Mouse (Mus musculus): ENCODE measurements at regions not wholly inside any gene's neighbourhood (a gene's known extent, or its start where the extent isn't known, plus 50 kb on each side); places are given as distances from the start of the nearest gene placed in this dataset.

DNA sequence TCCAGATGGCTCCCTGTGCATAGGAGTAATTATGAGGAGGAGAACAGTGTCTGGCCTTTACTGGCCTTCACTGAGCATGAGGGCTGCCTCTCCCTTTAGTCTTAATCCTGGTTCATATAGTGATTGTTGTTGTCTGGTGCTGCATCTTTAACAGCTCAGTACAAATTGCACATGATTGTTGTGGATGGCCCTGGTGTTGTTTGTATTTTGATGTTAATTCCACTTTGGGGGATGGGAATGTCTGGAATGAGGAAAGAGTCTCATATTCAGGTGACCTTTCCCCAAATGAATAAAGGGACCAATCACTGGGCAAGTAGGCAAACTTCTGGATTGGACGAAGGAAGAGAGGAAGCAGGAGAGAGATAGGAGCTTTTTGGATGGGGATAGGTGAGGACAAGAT, 246.0 kb upstream of the Pdcd1 start:
- Histone ChIP-seq H3K27me3 (ENCODE audit: insufficient read depth, low read length) (no peaks in the 10 kb centered on the region), H3K4me3 (ENCODE audit: low read depth, low read length) (no peak overlapping the region), H3K36me3 (replicated peaks) (no peaks in the 10 kb centered on the region), H3K9me3 (replicated peaks) (peaks cover 5% of the 10 kb centered on the region; the same call in 1 of the 2 replicates), H3K4me1 (ENCODE audit: insufficient read depth, low read depth, low read length) (no peaks in the 10 kb centered on the region)
- ATAC-seq (ENCODE audit: extremely low read depth, insufficient number of reproducible peaks, low FRiP score, poor library complexity, severe bottlenecking) = no peak
- DNase-seq (ENCODE audit: low spot score) = no peak
- no peak for TF ChIP-seq POLR2AphosphoS5 (IDR thresholded peaks at IDR 0.05; ENCODE audit: insufficient replicate concordance, low read depth, low read length)
- no peak for TF ChIP-seq GATA1 (IDR thresholded peaks at IDR 0.05; ENCODE audit: borderline replicate concordance, low read length)
- no peak for TF ChIP-seq GATA2 (IDR thresholded peaks at IDR 0.05; ENCODE audit: borderline replicate concordance, low read depth, low read length)

DNA sequence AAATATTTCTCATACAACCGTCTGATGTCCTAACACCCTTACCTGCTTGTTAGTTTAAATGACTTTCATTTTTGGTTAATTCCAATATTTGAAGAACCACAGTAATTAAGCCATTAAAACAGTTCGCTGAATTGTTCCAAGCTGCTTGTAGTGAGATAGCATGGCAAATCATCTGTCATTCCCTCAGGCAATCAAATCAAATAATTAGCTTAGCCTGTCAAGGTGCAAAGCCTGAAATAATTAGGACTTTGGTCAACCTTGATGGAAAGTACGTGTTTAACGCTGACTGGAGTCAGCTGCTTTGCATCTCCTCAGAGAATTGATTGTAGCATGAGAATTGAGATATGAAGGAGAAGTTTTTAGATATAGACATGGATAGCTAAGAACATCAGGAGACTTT, 220.2 kb upstream of the Pdcd1 start:
- Histone ChIP-seq H3K9me3 (replicated peaks) (peaks cover 21% of the 10 kb centered on the region), H3K36me3 (replicated peaks) (no peaks in the 10 kb centered on the region), H3K4me3 (ENCODE audit: low read depth, low read length) (no peak overlapping the region), H3K4me1 (ENCODE audit: insufficient read depth, low read depth, low read length) (no peaks in the 10 kb centered on the region), H3K27me3 (ENCODE audit: insufficient read depth, low read length) (no peaks in the 10 kb centered on the region)
- no peak for DNase-seq (ENCODE audit: low spot score)
- no peak for ATAC-seq (ENCODE audit: extremely low read depth, insufficient number of reproducible peaks, low FRiP score, poor library complexity, severe bottlenecking)
- TF ChIP-seq GATA1 (IDR thresholded peaks at IDR 0.05; ENCODE audit: borderline replicate concordance, low read length) = no peak
- TF ChIP-seq TAL1 (conservative IDR thresholded peaks at IDR 0.05; ENCODE audit: low read depth, low read length) = no peak
- no peak for TF ChIP-seq GATA2 (IDR thresholded peaks at IDR 0.05; ENCODE audit: borderline replicate concordance, low read depth, low read length)
- TF ChIP-seq POLR2AphosphoS5 (IDR thresholded peaks at IDR 0.05; ENCODE audit: insufficient replicate concordance, low read depth, low read length) = no peak
- no peak for TF ChIP-seq CTCF (IDR thresholded peaks at IDR 0.05; ENCODE audit: low read depth, low read length)

DNA sequence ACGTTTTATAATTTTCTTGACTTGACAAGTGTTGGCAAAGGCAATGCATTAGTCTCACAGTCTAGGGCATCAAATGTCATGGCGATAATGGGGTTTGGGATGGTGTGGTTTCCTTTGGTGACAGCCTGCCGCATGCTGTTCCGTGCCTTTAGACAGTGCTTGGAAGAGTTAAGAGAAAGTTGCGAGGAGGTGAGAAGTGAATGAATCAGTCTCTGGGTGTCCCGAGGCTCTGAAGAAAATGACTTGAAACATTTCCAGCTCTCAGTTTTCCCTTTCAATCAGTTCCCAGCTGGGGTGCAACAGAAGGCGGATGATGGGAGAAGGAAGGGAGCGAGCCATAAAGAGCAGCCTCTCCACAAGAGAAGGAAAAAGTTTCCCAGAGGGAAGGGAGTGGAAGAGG, 211.0 kb upstream of the Pdcd1 start:
- no peaks in the 10 kb centered on the region for H3K36me3 ChIP-seq (replicated peaks)
- no peak for ATAC-seq (ENCODE audit: extremely low read depth, insufficient number of reproducible peaks, low FRiP score, poor library complexity, severe bottlenecking)
- H3K4me3 ChIP-seq (ENCODE audit: low read depth, low read length) = no peak overlapping the region
- DNase-seq (ENCODE audit: low spot score) = no peak
- no peaks in the 10 kb centered on the region for H3K27me3 ChIP-seq (ENCODE audit: insufficient read depth, low read length)
- no peak for TF ChIP-seq GATA1 (IDR thresholded peaks at IDR 0.05; ENCODE audit: borderline replicate concordance, low read length)
- TF ChIP-seq GATA2 (IDR thresholded peaks at IDR 0.05; ENCODE audit: borderline replicate concordance, low read depth, low read length) = no peak
- H3K4me1 ChIP-seq (ENCODE audit: insufficient read depth, low read depth, low read length) = no peaks in the 10 kb centered on the region
- H3K9me3 ChIP-seq (replicated peaks) = peaks cover 35% of the 10 kb centered on the region

DNA sequence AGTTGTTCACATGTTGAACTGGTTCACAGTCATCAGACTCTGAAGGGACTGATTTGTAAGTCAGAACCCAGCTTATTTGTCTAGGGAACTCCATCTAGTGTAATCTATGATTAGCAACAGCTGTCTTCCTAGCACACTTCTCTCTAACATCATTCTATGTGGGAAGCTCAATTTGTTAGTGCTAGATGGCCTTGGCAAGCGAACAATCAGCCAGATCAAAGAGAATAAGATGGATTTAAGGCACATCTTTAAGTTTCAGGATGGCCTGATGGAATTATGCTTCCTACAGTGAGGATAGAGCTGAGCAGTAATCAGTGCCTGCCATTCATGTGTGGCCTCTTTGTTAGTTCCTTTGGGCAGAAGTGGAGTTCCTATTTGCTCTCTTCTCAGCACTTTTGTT, 183.1 kb upstream of the Pdcd1 start:
- no peak for DNase-seq (ENCODE audit: low spot score)
- no peak for ATAC-seq (ENCODE audit: extremely low read depth, insufficient number of reproducible peaks, low FRiP score, poor library complexity, severe bottlenecking)
- no peaks in the 10 kb centered on the region for H3K27me3 ChIP-seq (ENCODE audit: insufficient read depth, low read length)
- H3K4me3 ChIP-seq (ENCODE audit: low read depth, low read length) = no peak overlapping the region
- no peaks in the 10 kb centered on the region for H3K9me3 ChIP-seq (replicated peaks)
- no peaks in the 10 kb centered on the region for H3K36me3 ChIP-seq (replicated peaks)
- no peaks in the 10 kb centered on the region for H3K4me1 ChIP-seq (ENCODE audit: insufficient read depth, low read depth, low read length)
- TF ChIP-seq CTCF (IDR thresholded peaks at IDR 0.05; ENCODE audit: low read depth, low read length) (no peak), POLR2AphosphoS5 (IDR thresholded peaks at IDR 0.05; ENCODE audit: insufficient replicate concordance, low read depth, low read length) (no peak), GATA1 (IDR thresholded peaks at IDR 0.05; ENCODE audit: borderline replicate concordance, low read length) (no peak), GATA2 (IDR thresholded peaks at IDR 0.05; ENCODE audit: borderline replicate concordance, low read depth, low read length) (no peak)

DNA sequence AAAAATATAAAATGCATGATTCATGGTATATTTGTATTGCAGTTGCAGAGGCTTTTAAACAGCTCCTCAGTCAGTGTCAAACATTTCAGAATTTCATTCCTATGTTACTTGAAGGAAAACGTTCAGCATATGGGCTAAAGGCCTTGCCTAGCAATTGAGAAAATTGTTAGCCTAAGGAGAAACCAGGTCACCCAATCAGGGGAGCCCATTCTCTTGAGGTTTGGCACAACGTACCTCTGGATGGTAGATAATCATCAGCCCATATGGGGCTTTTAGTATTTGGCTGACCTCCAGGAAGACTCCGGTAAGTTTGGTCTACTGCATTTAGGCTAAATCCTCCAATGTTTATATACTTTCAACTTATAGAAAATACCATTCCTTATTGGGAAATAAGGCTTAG, 168.7 kb upstream of the Pdcd1 start:
- no peak for ATAC-seq (ENCODE audit: extremely low read depth, insufficient number of reproducible peaks, low FRiP score, poor library complexity, severe bottlenecking)
- no peak overlapping the region for H3K4me3 ChIP-seq (ENCODE audit: low read depth, low read length)
- no peak for TF ChIP-seq GATA1 (IDR thresholded peaks at IDR 0.05; ENCODE audit: borderline replicate concordance, low read length)
- TF ChIP-seq TAL1 (conservative IDR thresholded peaks at IDR 0.05; ENCODE audit: low read depth, low read length) = no peak
- TF ChIP-seq GATA2 (IDR thresholded peaks at IDR 0.05; ENCODE audit: borderline replicate concordance, low read depth, low read length) = no peak
- no peak for TF ChIP-seq CTCF (IDR thresholded peaks at IDR 0.05; ENCODE audit: low read depth, low read length)
- no peak for TF ChIP-seq POLR2AphosphoS5 (IDR thresholded peaks at IDR 0.05; ENCODE audit: insufficient replicate concordance, low read depth, low read length)
- H3K27me3 ChIP-seq (ENCODE audit: insufficient read depth, low read length) = no peaks in the 10 kb centered on the region
- no peaks in the 10 kb centered on the region for H3K4me1 ChIP-seq (ENCODE audit: insufficient read depth, low read depth, low read length)
- no peaks in the 10 kb centered on the region for H3K36me3 ChIP-seq (replicated peaks)
- no peaks in the 10 kb centered on the region; the same call in 1 of the 2 replicates for H3K9me3 ChIP-seq (replicated peaks)
- DNase-seq (ENCODE audit: low spot score) = no peak

DNA sequence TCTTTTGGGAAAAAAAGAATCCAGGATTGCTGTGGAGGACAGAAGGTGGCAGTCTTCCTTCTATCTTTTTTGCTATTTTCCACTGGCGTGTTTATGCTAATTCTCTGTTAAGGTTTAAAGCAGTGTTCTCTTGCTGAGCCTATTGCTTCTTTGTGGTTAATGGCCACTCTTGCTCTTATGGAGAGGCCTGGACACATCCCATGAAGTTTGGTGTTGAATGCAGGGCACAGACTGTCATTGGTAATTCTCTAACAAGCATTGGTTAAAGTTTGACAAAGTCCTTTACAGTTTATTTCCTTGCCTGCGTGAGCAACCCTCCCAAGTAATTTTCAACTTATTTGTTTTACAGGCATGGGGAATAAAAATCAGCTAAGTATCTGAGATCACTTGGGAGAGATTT, 165.1 kb upstream of the Pdcd1 start:
- DNase-seq (ENCODE audit: low spot score) = no peak
- Histone ChIP-seq H3K9me3 (replicated peaks) (no peaks in the 10 kb centered on the region), H3K36me3 (replicated peaks) (no peaks in the 10 kb centered on the region), H3K27me3 (ENCODE audit: insufficient read depth, low read length) (no peaks in the 10 kb centered on the region), H3K4me1 (ENCODE audit: insufficient read depth, low read depth, low read length) (no peaks in the 10 kb centered on the region), H3K4me3 (ENCODE audit: low read depth, low read length) (no peak overlapping the region)
- TF ChIP-seq TAL1 (conservative IDR thresholded peaks at IDR 0.05; ENCODE audit: low read depth, low read length) = no peak
- TF ChIP-seq GATA2 (IDR thresholded peaks at IDR 0.05; ENCODE audit: borderline replicate concordance, low read depth, low read length) = no peak
- no peak for TF ChIP-seq GATA1 (IDR thresholded peaks at IDR 0.05; ENCODE audit: borderline replicate concordance, low read length)
- TF ChIP-seq POLR2AphosphoS5 (IDR thresholded peaks at IDR 0.05; ENCODE audit: insufficient replicate concordance, low read depth, low read length) = no peak
- TF ChIP-seq CTCF (IDR thresholded peaks at IDR 0.05; ENCODE audit: low read depth, low read length) = no peak
- no peak for ATAC-seq (ENCODE audit: extremely low read depth, insufficient number of reproducible peaks, low FRiP score, poor library complexity, severe bottlenecking)

DNA sequence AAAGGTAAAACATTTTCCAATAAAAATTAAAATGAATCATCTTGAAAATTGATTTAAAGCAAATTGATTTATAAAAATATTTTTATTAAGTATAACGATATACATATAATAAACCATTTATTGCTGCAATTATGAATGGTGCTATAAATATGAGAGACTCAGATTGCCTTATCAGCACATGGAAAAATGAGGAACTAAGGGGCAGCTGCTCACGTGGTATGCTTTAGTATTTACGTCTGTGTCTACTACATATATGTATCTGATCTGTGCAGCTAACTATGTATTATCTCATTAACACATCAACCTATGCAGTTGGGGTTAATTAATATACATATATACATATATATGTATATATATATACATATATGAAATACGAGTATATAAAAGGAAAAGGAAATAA, 156.6 kb upstream of the Pdcd1 start:
- H3K36me3 ChIP-seq (replicated peaks) = no peaks in the 10 kb centered on the region
- H3K4me1 ChIP-seq (ENCODE audit: insufficient read depth, low read depth, low read length) = no peaks in the 10 kb centered on the region
- no peaks in the 10 kb centered on the region for H3K27me3 ChIP-seq (ENCODE audit: insufficient read depth, low read length)
- ATAC-seq (ENCODE audit: extremely low read depth, insufficient number of reproducible peaks, low FRiP score, poor library complexity, severe bottlenecking) (no peak), DNase-seq (ENCODE audit: low spot score) (no peak)
- TF ChIP-seq POLR2AphosphoS5 (IDR thresholded peaks at IDR 0.05; ENCODE audit: insufficient replicate concordance, low read depth, low read length) (no peak), CTCF (IDR thresholded peaks at IDR 0.05; ENCODE audit: low read depth, low read length) (no peak), GATA1 (IDR thresholded peaks at IDR 0.05; ENCODE audit: borderline replicate concordance, low read length) (no peak), GATA2 (IDR thresholded peaks at IDR 0.05; ENCODE audit: borderline replicate concordance, low read depth, low read length) (no peak), TAL1 (conservative IDR thresholded peaks at IDR 0.05; ENCODE audit: low read depth, low read length) (no peak)
- H3K9me3 ChIP-seq (replicated peaks) = peaks cover 6% of the 10 kb centered on the region
- no peak overlapping the region for H3K4me3 ChIP-seq (ENCODE audit: low read depth, low read length)
